Mouse (Mus musculus) limb, embryonic 12.5 days (tissue): ENCODE data around the gene Josd2. TPM values are rescaled to one million over a fixed set of nuclear protein-coding genes. Genes with fewer than 3 reads are reported as not detected.
A peak's percentile ranks its signal among the peaks of the same experiment; 100 is the strongest.

Experiments
- ATAC-seq: fragments of 200-750 bp; cut with Nextera tagmentation; 2 replicates; pipeline ENCODE4 v1.8.0; 2017; ENCODE audit warnings: low read depth, moderate TSS enrichment; ENCODE audit not compliant: insufficient number of reproducible peaks, insufficient read depth, low FRiP score, low TSS enrichment
- H3K27ac ChIP-seq: fragments of 300-500 bp; sonication (generic); 2 replicates; pipeline ENCODE4 v1.5.1; 2016; ENCODE audit warnings: mild to moderate bottlenecking, moderate library complexity
- H3K27me3 ChIP-seq: fragments of 300-500 bp; sonication (generic); 2 replicates; pipeline ENCODE4 v1.6.1; 2016; ENCODE audit warnings: mild to moderate bottlenecking, moderate library complexity
- H3K36me3 ChIP-seq: fragments of 300-500 bp; sonication (generic); 2 replicates; pipeline ENCODE4 v1.6.1; 2016; ENCODE audit warnings: mild to moderate bottlenecking, moderate library complexity
- H3K4me1 ChIP-seq: fragments of 300-500 bp; sonication (generic); replicated peaks from 2 replicates; pipeline ENCODE4 v1.6.1; 2016
- H3K4me2 ChIP-seq: fragments of 300-500 bp; sonication (generic); 2 replicates; pipeline ENCODE4 v1.6.1; 2016; ENCODE audit warnings: mild to moderate bottlenecking, moderate library complexity
- H3K4me3 ChIP-seq: fragments of 300-500 bp; sonication (generic); replicated peaks from 2 replicates; pipeline ENCODE4 v1.5.1; 2016; ENCODE audit warnings: mild to moderate bottlenecking
- H3K9ac ChIP-seq: fragments of 300-500 bp; sonication (generic); replicated peaks from 2 replicates; pipeline ENCODE4 v1.6.1; 2016; ENCODE audit warnings: mild to moderate bottlenecking, moderate library complexity
- H3K9me3 ChIP-seq: fragments of 300-500 bp; sonication (generic); 2 replicates; pipeline ENCODE4 v1.6.1; 2016; ENCODE audit warnings: mild to moderate bottlenecking, moderate library complexity
- WGBS: fragments of 180-500 bp; shearing (Covaris S2); methylation state at CpG from one replicate; pipeline ENCODE4 v1.1.7; 2016; 5-methylcytosine and 5-hydroxymethylcytosine counted together
- polyA plus RNA-seq: library from polyadenylated mRNA; unstranded; fragments of >200 nt; fragmentation: Nextera tagmentation; extraction: Ambion mirVana; gene quantifications from 2 replicates; pipeline ENCODE4 v1.2.1, GENCODE M21; 2016

The Josd2 gene
- polyA plus RNA-seq, 1 experiment from 2014 or later: 76.5 TPM

- H3K4me2 ChIP-seq: no peak overlapping the region
- 3% methylated on average over 3 of the region's 3 CpGs for WGBS
- no peaks in the 10 kb centered on the region for H3K4me1 ChIP-seq
- no peaks in the 10 kb centered on the region for H3K9me3 ChIP-seq
- H3K27ac ChIP-seq: no peak overlapping the region
- H3K4me3 ChIP-seq: no peak overlapping the region
- ATAC-seq: no peak
- peaks cover 49% of the 10 kb centered on the region for H3K27me3 ChIP-seq
- H3K36me3 ChIP-seq: no peaks in the 10 kb centered on the region
- no peak overlapping the region for H3K9ac ChIP-seq
These were observed 14.5 kb upstream of the Josd2 start for GRCm38 (mm10) chr7:44453256-44453655.

DNA sequence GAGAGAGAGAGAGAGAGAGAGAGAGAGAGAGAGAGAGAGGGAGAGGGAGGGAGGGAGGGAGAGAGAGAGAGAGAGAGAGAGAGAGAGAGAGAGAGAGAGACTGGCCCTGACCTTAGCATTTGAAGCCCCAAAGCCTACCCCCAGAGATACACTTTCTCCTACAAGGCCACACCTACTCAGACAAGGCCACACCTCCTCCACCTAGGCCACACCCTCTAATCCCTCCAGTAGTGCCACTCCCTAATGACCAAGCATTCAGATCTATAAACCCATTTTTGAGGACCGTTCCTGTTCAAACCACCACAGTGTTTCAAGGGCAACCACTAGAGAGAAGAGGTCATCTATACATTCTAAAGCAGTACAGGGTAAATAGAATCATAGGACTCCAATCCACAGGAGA, 11.5 kb upstream of the Josd2 start:
- no peaks in the 10 kb centered on the region for H3K4me1 ChIP-seq
- H3K36me3 ChIP-seq: no peaks in the 10 kb centered on the region
- 91% methylated on average over 1 of the region's 1 CpGs for WGBS
- H3K4me3 ChIP-seq: no peak overlapping the region
- no peak overlapping the region for H3K27ac ChIP-seq
- H3K9ac ChIP-seq: no peak overlapping the region
- ATAC-seq: no peak
- no peak overlapping the region for H3K4me2 ChIP-seq
- peaks cover 58% of the 10 kb centered on the region for H3K27me3 ChIP-seq
- no peaks in the 10 kb centered on the region for H3K9me3 ChIP-seq

DNA sequence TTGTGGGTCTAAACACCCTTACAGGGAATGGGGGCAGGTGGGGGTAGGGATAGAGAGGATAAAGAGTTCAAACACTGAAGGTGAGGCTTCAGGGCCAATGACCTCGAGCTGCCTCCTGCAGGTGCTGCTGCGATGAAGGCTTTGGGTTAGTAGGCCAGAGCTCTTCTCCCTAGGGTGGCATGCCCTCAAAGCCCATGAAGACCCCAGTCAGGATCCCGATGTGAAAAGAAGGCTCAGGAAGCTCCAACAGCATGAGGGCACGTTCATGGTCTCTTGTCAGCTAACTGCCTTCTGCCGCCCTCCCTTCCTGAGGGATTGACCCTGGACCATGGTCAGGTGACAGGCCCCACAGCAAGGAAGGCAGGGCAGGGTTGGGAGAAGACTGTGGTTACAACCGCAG, 7.7 kb upstream of the Josd2 start:
- WGBS: 71% methylated on average over 6 of the region's 6 CpGs
- no peak for ATAC-seq
- H3K27me3 ChIP-seq: peaks cover 68% of the 10 kb centered on the region

DNA sequence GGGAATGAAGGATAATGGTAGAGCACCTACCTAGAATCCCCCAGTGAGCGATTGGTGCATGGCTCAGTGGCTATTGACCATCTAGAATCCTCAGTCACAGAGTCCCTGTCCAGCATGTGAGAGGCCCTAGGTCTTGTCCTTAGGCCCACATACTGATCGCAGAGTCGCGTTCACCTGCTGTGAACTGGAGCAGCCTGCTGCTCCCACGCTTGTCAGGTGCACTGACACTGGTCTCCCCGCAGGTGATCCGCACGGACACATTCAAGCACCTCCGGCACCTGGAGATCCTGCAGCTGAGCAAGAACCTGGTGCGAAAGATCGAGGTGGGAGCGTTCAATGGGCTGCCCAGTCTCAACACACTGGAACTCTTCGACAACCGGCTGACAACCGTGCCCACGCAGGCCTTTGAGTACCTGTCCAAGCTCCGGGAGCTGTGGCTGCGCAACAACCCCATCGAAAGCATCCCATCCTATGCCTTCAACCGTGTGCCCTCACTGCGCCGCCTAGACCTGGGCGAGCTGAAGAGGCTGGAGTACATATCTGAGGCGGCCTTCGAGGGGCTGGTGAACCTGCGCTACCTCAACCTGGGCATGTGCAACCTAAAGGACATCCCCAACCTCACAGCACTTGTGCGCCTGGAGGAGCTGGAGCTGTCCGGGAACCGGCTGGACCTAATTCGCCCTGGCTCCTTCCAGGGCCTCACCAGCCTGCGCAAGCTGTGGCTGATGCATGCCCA, 6.8 kb upstream of the Josd2 start:
- ATAC-seq: no peak
- peaks cover 17% of the 10 kb centered on the region for H3K4me1 ChIP-seq
- no peak overlapping the region for H3K27ac ChIP-seq
- H3K9me3 ChIP-seq: no peaks in the 10 kb centered on the region
- no peak overlapping the region for H3K9ac ChIP-seq
- peaks cover 75% of the 10 kb centered on the region for H3K27me3 ChIP-seq
- H3K4me2 ChIP-seq: no peak overlapping the region
- WGBS: 70% methylated on average over 31 of the region's 31 CpGs
- no peak overlapping the region for H3K4me3 ChIP-seq
- H3K36me3 ChIP-seq: no peaks in the 10 kb centered on the region

More for the DNA sequence above, 7.7 kb upstream of the Josd2 start:
- H3K36me3 ChIP-seq: no peaks in the 10 kb centered on the region
- H3K9me3 ChIP-seq: no peaks in the 10 kb centered on the region
- H3K27ac ChIP-seq: no peak overlapping the region
- H3K4me3 ChIP-seq: no peak overlapping the region
- no peak overlapping the region for H3K9ac ChIP-seq
- H3K4me1 ChIP-seq: peaks cover 17% of the 10 kb centered on the region
- no peak overlapping the region for H3K4me2 ChIP-seq

DNA sequence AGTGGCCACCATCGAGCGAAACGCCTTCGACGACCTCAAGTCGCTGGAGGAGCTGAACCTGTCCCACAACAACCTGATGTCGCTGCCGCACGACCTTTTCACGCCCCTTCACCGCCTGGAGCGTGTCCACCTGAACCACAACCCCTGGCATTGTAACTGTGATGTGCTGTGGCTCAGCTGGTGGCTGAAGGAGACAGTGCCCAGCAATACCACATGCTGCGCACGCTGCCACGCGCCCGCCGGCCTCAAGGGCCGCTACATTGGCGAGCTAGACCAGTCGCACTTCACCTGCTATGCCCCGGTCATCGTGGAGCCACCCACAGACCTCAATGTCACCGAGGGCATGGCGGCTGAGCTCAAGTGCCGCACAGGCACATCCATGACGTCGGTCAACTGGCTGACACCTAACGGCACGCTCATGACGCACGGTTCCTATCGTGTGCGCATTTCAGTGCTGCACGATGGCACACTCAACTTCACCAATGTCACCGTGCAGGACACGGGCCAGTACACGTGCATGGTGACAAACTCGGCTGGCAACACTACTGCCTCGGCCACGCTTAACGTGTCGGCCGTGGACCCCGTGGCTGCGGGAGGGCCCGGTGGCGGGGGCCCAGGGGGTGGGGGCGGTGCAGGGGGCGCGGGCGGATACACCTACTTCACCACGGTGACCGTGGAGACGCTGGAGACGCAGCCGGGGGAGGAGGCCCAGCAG, 6.1 kb upstream of the Josd2 start:
- WGBS: 56% methylated on average over 57 of the region's 57 CpGs
- no peak for ATAC-seq
- peaks cover 75% of the 10 kb centered on the region for H3K27me3 ChIP-seq

DNA sequence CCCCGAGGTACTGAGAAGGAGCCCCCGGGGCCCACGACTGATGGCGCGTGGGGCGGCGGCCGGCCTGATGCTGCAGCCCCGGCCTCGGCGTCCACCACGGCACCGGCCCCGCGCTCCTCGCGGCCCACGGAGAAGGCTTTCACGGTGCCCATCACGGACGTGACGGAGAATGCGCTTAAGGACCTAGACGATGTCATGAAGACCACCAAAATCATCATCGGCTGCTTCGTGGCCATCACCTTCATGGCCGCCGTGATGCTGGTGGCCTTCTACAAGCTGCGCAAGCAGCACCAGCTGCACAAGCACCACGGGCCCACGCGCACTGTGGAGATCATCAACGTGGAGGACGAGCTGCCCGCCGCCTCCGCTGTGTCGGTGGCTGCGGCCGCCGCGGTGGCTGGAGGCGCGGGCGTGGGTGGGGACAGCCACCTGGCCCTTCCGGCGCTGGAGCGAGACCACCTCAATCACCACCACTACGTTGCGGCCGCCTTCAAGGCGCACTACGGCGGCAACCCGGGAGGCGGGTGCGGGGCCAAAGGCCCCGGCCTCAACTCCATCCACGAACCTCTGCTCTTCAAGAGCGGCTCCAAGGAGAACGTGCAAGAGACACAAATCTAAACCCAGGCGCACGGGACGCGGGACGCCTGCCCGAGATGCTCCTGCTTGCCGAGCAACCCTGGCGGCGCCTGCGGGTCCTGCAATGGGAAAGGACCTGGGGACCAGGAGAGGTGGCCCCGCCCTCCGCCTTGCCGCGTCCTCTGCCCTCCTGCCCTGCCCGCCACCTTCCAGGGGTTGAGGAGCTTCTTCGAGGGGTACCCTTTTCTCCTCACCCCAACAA, 5.3 kb upstream of the Josd2 start:
- H3K4me2 ChIP-seq: peak overlapping the region; percentile 63
- ATAC-seq: no peak
- no peak overlapping the region for H3K27ac ChIP-seq
- H3K36me3 ChIP-seq: no peaks in the 10 kb centered on the region
- no peaks in the 10 kb centered on the region for H3K9me3 ChIP-seq
- peaks cover 17% of the 10 kb centered on the region for H3K4me1 ChIP-seq
- H3K4me3 ChIP-seq: peak overlapping the region; percentile 40
- peak overlapping the region; percentile 52; the same call in 1 of the 2 replicates for H3K9ac ChIP-seq
- WGBS: 10% methylated on average over 77 of the region's 77 CpGs
- peaks cover 73% of the 10 kb centered on the region for H3K27me3 ChIP-seq

More for the DNA sequence above, 6.1 kb upstream of the Josd2 start:
- no peaks in the 10 kb centered on the region for H3K9me3 ChIP-seq
- peak overlapping the region; percentile 40 for H3K4me3 ChIP-seq
- H3K4me1 ChIP-seq: peaks cover 17% of the 10 kb centered on the region
- H3K9ac ChIP-seq: no peak overlapping the region
- H3K27ac ChIP-seq: no peak overlapping the region
- H3K36me3 ChIP-seq: no peaks in the 10 kb centered on the region
- H3K4me2 ChIP-seq: peak overlapping the region; percentile 63

- Histone ChIP-seq H3K36me3 (no peaks in the 10 kb centered on the region), H3K27me3 (peaks cover 70% of the 10 kb centered on the region), H3K4me3 (peak overlapping the region; percentile 40; the same call in 1 of the 2 replicates), H3K9ac (no peak overlapping the region), H3K9me3 (no peaks in the 10 kb centered on the region), H3K4me1 (peaks cover 17% of the 10 kb centered on the region), H3K27ac (no peak overlapping the region), H3K4me2 (peak overlapping the region; percentile 63)
- ATAC-seq: no peak
- 18% methylated on average over 8 of the region's 8 CpGs for WGBS
These were observed 4.7 kb upstream of the Josd2 start for GRCm38 (mm10) chr7:44463056-44463425.

GRCm38 (mm10) chr7:44463556-44464225, 4.1 kb upstream of the Josd2 start:
- peaks cover 22% of the 10 kb centered on the region for H3K4me1 ChIP-seq
- no peak for ATAC-seq

DNA sequence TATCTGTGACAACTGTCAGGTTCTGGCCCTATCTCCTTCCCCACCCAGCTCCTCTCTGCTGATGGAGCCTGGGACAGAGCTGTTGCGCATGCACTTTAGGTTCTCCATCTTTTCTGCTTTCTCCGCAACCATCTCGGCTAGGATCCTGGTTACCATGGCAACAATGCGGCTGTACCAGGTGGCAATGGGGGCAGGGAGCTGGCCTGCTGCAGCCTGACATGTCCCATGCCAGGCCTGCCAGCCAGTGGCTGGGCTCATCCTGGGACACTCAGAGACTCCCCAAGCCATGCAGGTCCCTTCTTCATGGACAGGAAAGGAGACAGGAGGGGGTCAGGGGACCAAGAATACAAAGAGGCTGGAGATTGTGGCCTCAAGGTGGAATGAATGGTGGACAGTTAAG, 3.3 kb upstream of the Josd2 start:
- no peak overlapping the region for H3K27ac ChIP-seq
- ATAC-seq: no peak
- WGBS: 30% methylated on average over 4 of the region's 4 CpGs
- peaks cover 61% of the 10 kb centered on the region for H3K27me3 ChIP-seq
- H3K9me3 ChIP-seq: no peaks in the 10 kb centered on the region
- H3K4me1 ChIP-seq: peaks cover 26% of the 10 kb centered on the region
- no peak overlapping the region for H3K4me2 ChIP-seq
- H3K36me3 ChIP-seq: no peaks in the 10 kb centered on the region
- H3K9ac ChIP-seq: no peak overlapping the region; the same call in 1 of the 2 replicates
- H3K4me3 ChIP-seq: no peak overlapping the region

More at GRCm38 (mm10) chr7:44463556-44464225, 4.1 kb upstream of the Josd2 start:
- Histone ChIP-seq H3K4me3 (no peak overlapping the region), H3K36me3 (no peaks in the 10 kb centered on the region), H3K27ac (no peak overlapping the region), H3K4me2 (no peak overlapping the region), H3K9ac (no peak overlapping the region), H3K27me3 (peaks cover 69% of the 10 kb centered on the region), H3K9me3 (no peaks in the 10 kb centered on the region)
- 79% methylated on average over 10 of the region's 10 CpGs for WGBS

DNA sequence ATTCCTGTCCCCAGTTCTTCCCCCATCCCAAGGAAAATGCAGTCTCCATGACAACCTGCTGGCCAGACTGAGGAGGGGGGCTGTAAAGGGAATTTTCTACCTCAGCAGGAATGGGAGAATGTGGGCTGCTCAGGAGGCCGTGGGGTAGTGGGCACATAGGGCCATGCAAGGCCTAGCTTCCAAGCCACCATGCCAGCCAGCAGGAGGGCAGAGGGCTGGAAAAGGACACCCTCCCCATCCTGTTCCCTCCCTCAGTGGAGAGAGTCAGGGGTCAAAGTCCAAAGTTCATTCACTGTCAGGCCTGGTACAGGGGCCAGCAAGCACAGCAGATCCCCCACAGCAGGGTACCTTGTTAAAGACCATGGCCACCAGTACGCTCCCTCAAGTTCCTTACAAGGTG, 2.7 kb upstream of the Josd2 start, which contains the start of gene Aspdh:
Gene Aspdh (plus strand): TSS at position 281 of the 400 bp plus-strand sequence.
- Histone ChIP-seq H3K4me2 (no peak within 1 kb of the TSS), H3K9ac (no peak within 1 kb of the TSS; the same call in 1 of the 2 replicates), H3K27me3 (peaks cover 55% of the 10 kb centered on the region), H3K36me3 (no peaks in the 10 kb centered on the region), H3K9me3 (no peaks in the 10 kb centered on the region), H3K27ac (no peak within 1 kb of the TSS), H3K4me1 (peaks cover 26% of the 10 kb centered on the region), H3K4me3 (no peak within 1 kb of the TSS)
- WGBS: 53% methylated on average over 2 of the region's 2 CpGs
- no peak for ATAC-seq
